24 mouse cellular contexts compared by ENCODE assay signal in genomic region chr1:58984586-58984985, GRCm38 (mm10).
"Had no signal": no experiment of that assay in that cellular context is flagged by ENCODE, and none has a peak within 500 bp of the region (broad histone marks: within the 10 kb centered on the region; RNA-seq: fewer than 3 reads in every experiment).

No protein-coding gene starts in this region.

- DNase-seq: forebrain, postnatal 0 days; heart, adult 11 months; heart, adult 2 months; heart, postnatal 14 days; heart, postnatal 36 days; kidney, adult 11 months; kidney, adult 2 months; kidney, adult 9 months; kidney, postnatal 14 days; kidney, postnatal 36 days; layer of hippocampus, adult 9-11 months; layer of hippocampus, postnatal 36 days; left cerebral cortex, postnatal 4 days; lung, adult 18-20 months had no signal

- H3K27ac ChIP-seq: heart, adult 2 months; heart, embryonic 13.5 days; heart, embryonic 15.5 days; hindbrain, embryonic 13.5 days; hindbrain, embryonic 15.5 days; hindbrain, postnatal 0 days; kidney, embryonic 15.5 days; kidney, postnatal 0 days; limb, embryonic 13.5 days; limb, embryonic 15.5 days; liver, embryonic 14.5 days had no signal

- H3K4me3 ChIP-seq: heart, adult 2 months; heart, embryonic 13.5 days; heart, embryonic 15.5 days; hindbrain, embryonic 13.5 days; hindbrain, embryonic 15.5 days; kidney, embryonic 15.5 days; limb, embryonic 13.5 days; limb, embryonic 15.5 days had no signal
